11 mouse cellular contexts compared by ENCODE assay signal in the genomic region with DNA sequence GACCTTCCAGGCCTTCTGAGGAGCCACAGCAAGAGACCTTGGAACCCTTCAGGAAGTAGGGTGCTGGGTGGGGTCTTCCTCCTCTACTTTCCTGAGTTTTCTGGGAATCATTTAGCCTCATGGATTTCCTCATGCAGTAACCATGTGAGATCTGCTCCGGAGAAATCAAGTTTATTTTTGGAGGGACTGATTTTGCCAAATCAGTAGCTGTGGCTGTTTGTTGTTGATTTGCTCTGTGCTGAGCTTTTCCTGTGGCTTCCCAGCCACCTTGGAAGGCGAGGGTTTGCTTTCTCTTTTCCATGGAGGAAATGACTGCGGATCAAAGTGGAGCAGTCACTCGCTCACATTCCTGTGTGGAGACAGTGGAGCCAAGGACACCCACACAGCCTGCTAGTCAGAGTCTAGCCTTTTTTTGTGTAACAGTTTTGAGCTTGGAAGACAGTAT. TPM values are rescaled to one million over a fixed set of nuclear protein-coding genes. Genes with fewer than 3 reads are reported as not detected.
DNase-seq lines count a peak whose midpoint lies in the region; ATAC-seq and TF ChIP-seq lines count a peak whose summit lies in the region.
"Had no signal": no experiment of that assay in that cellular context is flagged by ENCODE, and none has a peak within 500 bp of the region (broad histone marks: within the 10 kb centered on the region; RNA-seq: fewer than 3 reads in every experiment).

No protein-coding gene starts in this region.

- no peaks in the 10 kb centered on the region for H3K27me3 ChIP-seq in heart, embryonic 16.5 days (ENCODE audit: control insufficient read depth, insufficient read depth, low read length)
- H3K27me3 ChIP-seq in limb, embryonic 13.5 days, result no peaks in the 10 kb centered on the region
- no peaks in the 10 kb centered on the region for H3K27me3 ChIP-seq in hindbrain, postnatal 0 days (ENCODE audit: insufficient read depth, low read length)
- H3K27me3 ChIP-seq: hindbrain, embryonic 15.5 days; liver, embryonic 15.5 days had no signal

- H3K9me3 ChIP-seq in heart, embryonic 16.5 days (replicated peaks; ENCODE audit: control insufficient read depth, low read length), result no peaks in the 10 kb centered on the region
- no peaks in the 10 kb centered on the region for H3K9me3 ChIP-seq in limb, embryonic 13.5 days
- H3K9me3 ChIP-seq in hindbrain, postnatal 0 days (ENCODE audit: low read length), result no peaks in the 10 kb centered on the region
- H3K9me3 ChIP-seq: hindbrain, embryonic 15.5 days; liver, embryonic 15.5 days; neural tube, embryonic 12.5 days had no signal

- peak overlapping the region; percentile 77 for H3K27ac ChIP-seq in layer of hippocampus, adult 2 months
- H3K27ac ChIP-seq in brown adipose tissue, adult 24 weeks (replicated peaks; ENCODE audit: low read depth, low read length), result peak overlapping the region; percentile 98
- H3K27ac ChIP-seq in heart, embryonic 16.5 days (ENCODE audit: low read length), result peak overlapping the region; percentile 56
- H3K27ac ChIP-seq in limb, embryonic 13.5 days, result 0 out of 2 replicates have a peak overlapping the region, but pooled peaks have one; percentile 15
- no peak overlapping the region for H3K27ac ChIP-seq in hindbrain, postnatal 0 days
- H3K27ac ChIP-seq: hindbrain, embryonic 15.5 days; liver, embryonic 15.5 days; neural tube, embryonic 12.5 days had no signal

- no peak for DNase-seq in layer of hippocampus, adult 2 months (ENCODE audit: low spot score in 2 of 2)
- no peak for DNase-seq in layer of hippocampus, adult 9-11 months
- no peak for DNase-seq in gastrocnemius, postnatal 10 days
- no peak for DNase-seq in layer of hippocampus, postnatal 14 days (ENCODE audit: low spot score in 2 of 2)
- no peak for DNase-seq in hindbrain, postnatal 0 days (ENCODE audit: low spot score)

- ATAC-seq in heart, embryonic 16.5 days (replicated peaks; ENCODE audit: extremely low read depth, insufficient read depth, low FRiP score), result no peak
- ATAC-seq in limb, embryonic 13.5 days (ENCODE audit: low FRiP score, low read depth), result no peak
- no peak for ATAC-seq in hindbrain, postnatal 0 days

- no peak for TF ChIP-seq CTCF in layer of hippocampus, adult 2 months (conservative IDR thresholded peaks at IDR 0.05)
- no peak for TF ChIP-seq CTCF in hindbrain, postnatal 0 days (IDR thresholded peaks at IDR 0.05; ENCODE audit: low read depth)

- H3K4me3 ChIP-seq in layer of hippocampus, adult 2 months, result no peak overlapping the region
- no peak overlapping the region for H3K4me3 ChIP-seq in brown adipose tissue, adult 24 weeks (ENCODE audit: insufficient read depth, low read depth, low read length)
- H3K4me3 ChIP-seq in heart, embryonic 16.5 days (ENCODE audit: low read length), result no peak overlapping the region
- H3K4me3 ChIP-seq in limb, embryonic 13.5 days, result no peak overlapping the region
- H3K4me3 ChIP-seq in hindbrain, postnatal 0 days (ENCODE audit: low read length), result no peak overlapping the region
- H3K4me3 ChIP-seq: hindbrain, embryonic 15.5 days; liver, embryonic 15.5 days; neural tube, embryonic 12.5 days had no signal

- H3K4me1 ChIP-seq in brown adipose tissue, adult 24 weeks (ENCODE audit: control insufficient read depth, insufficient read depth, insufficient read length, low read length), result peaks cover 53% of the 10 kb centered on the region
- peaks cover 29% of the 10 kb centered on the region for H3K4me1 ChIP-seq in heart, embryonic 16.5 days (ENCODE audit: control insufficient read depth, insufficient read depth, low read length)
- peaks cover 42% of the 10 kb centered on the region for H3K4me1 ChIP-seq in limb, embryonic 13.5 days
- H3K4me1 ChIP-seq in hindbrain, postnatal 0 days (ENCODE audit: insufficient read depth, low read length), result peaks cover 4% of the 10 kb centered on the region; the same call in 1 of the 2 replicates

- WGBS in heart, embryonic 16.5 days, result 34% methylated on average over 4 of the region's 4 CpGs
- 70% methylated on average over 4 of the region's 4 CpGs for WGBS in limb, embryonic 13.5 days
- WGBS in hindbrain, postnatal 0 days, result 82% methylated on average over 4 of the region's 4 CpGs

- H3K36me3 ChIP-seq in heart, embryonic 16.5 days (ENCODE audit: control insufficient read depth, insufficient read depth), result no peaks in the 10 kb centered on the region
- peaks cover 3% of the 10 kb centered on the region; the same call in 1 of the 2 replicates for H3K36me3 ChIP-seq in limb, embryonic 13.5 days
- H3K36me3 ChIP-seq in hindbrain, postnatal 0 days (ENCODE audit: insufficient read depth, low read length), result no peaks in the 10 kb centered on the region
- H3K36me3 ChIP-seq: hindbrain, embryonic 15.5 days; liver, embryonic 15.5 days; neural tube, embryonic 12.5 days had no signal

- H3K9ac ChIP-seq in heart, embryonic 16.5 days (ENCODE audit: low read length), result no peak overlapping the region
- no peak overlapping the region for H3K9ac ChIP-seq in limb, embryonic 13.5 days
- no peak overlapping the region for H3K9ac ChIP-seq in hindbrain, postnatal 0 days (replicated peaks; ENCODE audit: low read length)
- H3K9ac ChIP-seq: hindbrain, embryonic 15.5 days; liver, embryonic 15.5 days; neural tube, embryonic 12.5 days had no signal

- H3K4me2 ChIP-seq in heart, embryonic 16.5 days (ENCODE audit: low read depth, low read length), result no peak overlapping the region
- no peak overlapping the region for H3K4me2 ChIP-seq in limb, embryonic 13.5 days (replicated peaks)
- H3K4me2 ChIP-seq in hindbrain, postnatal 0 days (ENCODE audit: low read depth, low read length), result no peak overlapping the region
- H3K4me2 ChIP-seq: hindbrain, embryonic 15.5 days; liver, embryonic 15.5 days; neural tube, embryonic 12.5 days had no signal

RNA-seq across cellular contexts. Expression of a gene that starts 14.2 kb away (rescaled TPM):
- 1 to 10 TPM; 6.6 to 8.6 TPM for total RNA-seq in layer of hippocampus, adult 2 months (2021)
- polyA plus RNA-seq in brown adipose tissue, adult 24 weeks (2012; ENCODE audit: insufficient read depth, insufficient read length, missing spikeins), result 14.5 and 22.4 TPM in 2 replicates
- polyA plus RNA-seq in heart, embryonic 16.5 days (2015; fragmentation: Nextera tagmentation; extraction: Ambion mirVana), result 1.5 TPM in 2 replicates
- 2.8 and 3.3 TPM in 2 replicates for polyA plus RNA-seq in limb, embryonic 13.5 days (2015; fragmentation: Nextera tagmentation; extraction: Ambion mirVana)
- 10 to 100 TPM; 17.0 to 17.9 TPM for total RNA-seq in gastrocnemius, postnatal 10 days (2021)
- total RNA-seq in layer of hippocampus, postnatal 14 days (2021), result 1 to 10 TPM; 7.1 to 7.3 TPM
- 3.6 and 6.1 TPM in 2 replicates for total RNA-seq in hindbrain, postnatal 0 days (2014; rRNA removed)
- 0.60 and 1.3 TPM in 2 replicates for polyA plus RNA-seq in hindbrain, postnatal 0 days (2015; fragmentation: Nextera tagmentation; extraction: Ambion mirVana)
